Mouse (Mus musculus): ENCODE data around the gene Gtf2i. TPM values are rescaled to one million over a fixed set of nuclear protein-coding genes. Genes with fewer than 3 reads are reported as not detected.
"Not testable (repeated sequence)": the region's sequence is repeated elsewhere in the genome, so short reads cannot be mapped to it uniquely, and the experiment has no call there.

The Gtf2i gene
- 54.7 and 90.1 TPM in 2 replicates for polyA plus RNA-seq (2012; rRNA removed)

- DNase-seq (ENCODE audit: low read depth): no peak
Measured at GRCm38 (mm10) chr5:134314688-134315622, at the start of gene Gtf2i. TSS of gene Gtf2i (minus strand) at chr5:134314760.

DNA sequence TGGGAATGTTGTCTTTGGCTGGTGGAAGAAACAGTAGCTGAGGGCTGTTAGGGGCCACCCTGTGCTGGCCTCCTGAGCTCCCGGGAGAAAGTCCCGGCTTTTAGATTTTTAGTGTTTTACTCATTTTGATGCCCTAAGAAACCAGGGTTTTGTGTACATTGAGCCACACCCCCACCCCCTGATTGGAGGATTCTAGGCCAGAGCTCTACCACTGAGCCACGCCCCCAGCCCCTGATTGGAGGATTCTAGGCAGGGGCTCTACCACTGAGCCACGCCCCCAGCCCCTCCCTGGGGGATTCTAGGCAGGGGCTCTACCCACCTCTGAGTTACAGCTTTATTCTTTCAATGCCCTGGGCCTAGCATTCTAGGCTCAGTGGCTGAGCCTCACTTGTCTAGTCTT, 44.5 kb upstream of the Gtf2i start:
- DNase-seq (ENCODE audit: low read depth): no peak

- DNase-seq (ENCODE audit: low read depth): not testable (repeated sequence)
Measured at GRCm38 (mm10) chr5:134355372-134355771, 40.8 kb upstream of the Gtf2i start.

DNA sequence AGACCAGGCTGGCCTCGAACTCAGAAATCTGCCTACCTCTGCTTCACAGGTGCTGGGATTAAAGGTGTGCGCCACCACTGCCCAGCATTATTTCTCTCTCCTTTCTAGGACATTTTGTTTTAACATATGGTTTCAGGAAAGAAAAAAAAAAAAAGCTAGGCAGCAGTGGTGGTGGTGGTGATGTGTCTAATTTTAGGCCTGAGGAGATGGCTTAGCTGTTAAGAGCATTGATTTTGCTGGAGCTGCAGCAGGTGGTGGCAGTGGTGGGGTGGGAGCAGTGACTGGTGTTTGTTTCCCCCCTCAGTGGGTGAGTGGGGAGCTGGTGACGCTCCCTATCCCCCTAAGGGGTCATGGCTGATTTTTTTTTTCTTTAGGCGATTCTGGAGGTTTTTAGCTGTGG, 38.6 kb upstream of the Gtf2i start:
- DNase-seq (ENCODE audit: low read depth): no peak

- DNase-seq (ENCODE audit: low read depth): no peak
Measured at GRCm38 (mm10) chr5:134352527-134353001, 38.0 kb upstream of the Gtf2i start.

GRCm38 (mm10) chr5:134350660-134351059, 36.1 kb upstream of the Gtf2i start:
- no peak for DNase-seq (ENCODE audit: low read depth)

DNA sequence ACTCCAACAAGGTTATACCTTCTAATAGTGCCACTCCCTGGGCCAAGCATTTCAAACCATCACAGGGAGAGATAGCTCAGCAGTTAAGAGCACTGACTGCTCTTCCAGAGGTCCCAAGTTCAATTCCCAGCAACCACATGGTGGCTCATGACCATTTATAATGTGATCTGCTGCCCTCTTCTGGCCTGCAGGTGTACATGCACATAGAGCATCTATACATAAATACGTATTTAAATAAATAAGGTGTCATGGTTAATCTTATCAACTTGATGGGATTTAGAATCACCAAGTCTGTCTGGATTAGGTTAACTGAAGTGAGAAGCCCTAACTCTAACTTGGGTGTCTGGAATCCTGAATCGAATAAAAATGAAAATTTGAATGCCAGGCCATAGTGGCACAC, 32.5 kb upstream of the Gtf2i start:
- DNase-seq (ENCODE audit: low read depth): no peak

DNA sequence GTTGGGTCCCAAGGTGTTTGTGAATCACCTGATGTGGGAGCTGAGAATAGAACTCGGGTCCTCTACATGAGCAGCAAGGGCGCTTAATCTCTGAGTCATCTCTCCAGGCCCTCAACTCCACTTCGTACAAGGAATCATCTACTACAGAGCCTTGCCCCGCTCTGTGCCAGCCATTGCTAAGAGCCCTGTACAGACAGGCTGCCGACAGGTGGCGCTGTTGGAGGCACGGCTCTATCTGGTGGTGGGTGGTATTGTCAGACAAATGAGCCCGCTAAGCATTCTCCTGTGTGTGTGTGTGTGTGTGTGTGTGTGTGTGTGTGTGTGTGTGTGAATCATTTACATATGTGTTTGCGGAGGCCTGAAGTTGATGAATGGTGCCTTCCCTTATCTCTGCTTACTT, 30.9 kb upstream of the Gtf2i start:
- DNase-seq (ENCODE audit: low read depth): no peak

DNA sequence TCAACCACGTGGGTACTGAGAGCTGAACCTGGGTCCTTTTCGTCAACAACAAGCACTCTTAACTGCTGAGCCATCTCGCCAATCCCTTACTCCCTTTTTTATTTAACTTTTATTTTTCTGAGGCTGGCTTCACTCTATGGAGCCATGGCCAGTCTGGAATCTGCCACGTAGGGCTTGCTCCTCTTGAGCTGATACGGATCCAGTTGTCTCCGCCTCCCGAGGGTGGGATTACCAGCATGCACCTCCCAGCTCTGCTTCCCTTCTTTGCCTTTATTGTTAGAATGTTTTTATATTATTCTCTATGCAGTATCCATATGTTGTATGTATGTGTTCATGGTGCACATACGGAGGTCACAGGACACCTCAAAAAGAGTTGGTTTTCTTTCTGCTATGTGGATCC, 29.5 kb upstream of the Gtf2i start:
- no peak for DNase-seq (ENCODE audit: low read depth)

DNA sequence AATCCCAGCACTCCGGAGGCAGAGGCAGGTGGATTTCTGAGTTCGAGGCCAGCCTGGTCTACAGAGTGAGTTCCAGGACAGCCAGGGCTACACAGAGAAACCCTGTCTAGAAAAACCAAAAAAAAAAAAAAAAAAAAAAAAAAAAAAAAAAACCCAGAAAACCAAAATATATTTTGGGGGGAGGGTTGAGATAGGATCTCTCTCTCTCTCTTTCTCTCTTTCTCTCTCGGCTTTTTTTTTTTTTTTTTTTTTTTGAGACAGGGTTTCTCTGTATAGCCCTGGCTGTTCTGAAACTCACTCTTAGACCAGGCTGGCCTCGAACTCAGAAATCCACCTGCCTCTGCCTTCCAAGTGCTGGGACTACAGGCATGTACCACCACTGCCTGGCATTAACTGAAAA, 29.0 kb upstream of the Gtf2i start:
- not testable (repeated sequence) for DNase-seq (ENCODE audit: low read depth)

GRCm38 (mm10) chr5:134342503-134343205, 28.1 kb upstream of the Gtf2i start:
- no peak for DNase-seq (ENCODE audit: low read depth)

DNA sequence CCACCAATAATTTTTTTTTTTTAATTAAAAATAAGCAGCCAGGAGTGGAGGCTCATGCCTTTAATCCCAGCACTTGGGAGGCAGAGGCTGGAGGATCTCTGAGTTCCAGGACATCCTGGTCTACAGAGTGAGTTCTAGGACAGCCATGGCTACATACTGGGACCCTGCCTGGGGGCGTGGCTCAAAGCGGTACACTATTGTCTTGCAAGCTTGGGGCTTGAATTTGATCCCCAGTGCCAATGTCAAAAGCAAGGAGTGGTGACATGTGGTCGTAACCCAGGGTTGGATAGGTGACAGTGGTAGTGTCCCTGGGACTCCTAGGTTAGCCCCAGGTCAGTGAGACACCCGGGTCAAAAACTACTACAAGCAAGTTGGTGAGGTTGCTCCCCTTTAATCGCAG, 27.2 kb upstream of the Gtf2i start:
- DNase-seq (ENCODE audit: low read depth): no peak

- DNase-seq (ENCODE audit: low read depth): no peak
Measured at GRCm38 (mm10) chr5:134341321-134341720, 26.8 kb upstream of the Gtf2i start.

DNA sequence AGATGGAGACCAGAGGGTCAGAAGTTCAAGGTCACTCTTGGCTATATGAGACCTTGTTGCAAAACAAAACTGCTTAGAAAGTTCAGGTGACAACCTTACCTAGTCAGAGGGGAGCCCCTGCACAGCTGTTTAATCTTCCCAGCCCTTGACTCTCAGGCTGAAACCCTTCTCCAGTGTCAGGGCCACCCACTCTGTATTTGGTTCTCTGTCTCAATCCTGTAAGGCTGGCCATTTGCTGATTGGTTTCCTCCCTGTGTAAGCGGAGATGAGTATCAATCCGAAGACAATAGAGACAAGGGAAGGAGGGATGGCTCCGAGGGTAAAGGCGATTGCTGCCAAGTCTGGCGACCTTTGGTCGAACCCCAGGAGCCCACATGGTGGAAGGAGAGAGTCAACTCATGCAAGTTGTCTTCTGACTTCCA, 25.6 kb upstream of the Gtf2i start:
- DNase-seq (ENCODE audit: low read depth): no peak

GRCm38 (mm10) chr5:134337012-134337411, 22.5 kb upstream of the Gtf2i start:
- not testable (repeated sequence) for DNase-seq (ENCODE audit: low read depth)

DNA sequence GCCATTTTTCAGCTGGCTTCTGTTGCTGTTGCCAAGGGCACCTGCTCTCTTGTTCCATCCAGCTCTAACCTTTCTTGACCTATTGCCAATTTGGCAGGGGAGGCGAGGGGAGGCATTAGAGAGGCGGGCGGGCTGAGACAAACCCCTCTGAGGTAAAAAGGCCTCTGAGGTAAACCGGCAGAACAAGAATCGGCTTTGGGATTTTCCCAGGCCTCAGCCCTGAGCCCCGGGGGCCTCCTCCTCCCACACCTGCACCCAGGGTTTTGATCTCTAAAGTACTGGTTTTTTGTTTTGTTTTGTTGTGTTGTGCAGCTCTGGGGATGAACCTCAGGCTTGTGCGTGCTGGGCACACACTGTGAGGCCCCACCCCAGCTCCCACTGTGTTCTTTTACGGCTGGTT, 18.2 kb upstream of the Gtf2i start:
- peak; percentile 88 for DNase-seq (ENCODE audit: low read depth)

- no peak for DNase-seq (ENCODE audit: low read depth)
Measured at GRCm38 (mm10) chr5:134330082-134330481, 15.5 kb upstream of the Gtf2i start.

GRCm38 (mm10) chr5:134329311-134329710, 14.8 kb upstream of the Gtf2i start:
- no peak for DNase-seq (ENCODE audit: low read depth)

- no peak for DNase-seq (ENCODE audit: low read depth)
Measured at GRCm38 (mm10) chr5:134328482-134329001, 14.0 kb upstream of the Gtf2i start.

DNA sequence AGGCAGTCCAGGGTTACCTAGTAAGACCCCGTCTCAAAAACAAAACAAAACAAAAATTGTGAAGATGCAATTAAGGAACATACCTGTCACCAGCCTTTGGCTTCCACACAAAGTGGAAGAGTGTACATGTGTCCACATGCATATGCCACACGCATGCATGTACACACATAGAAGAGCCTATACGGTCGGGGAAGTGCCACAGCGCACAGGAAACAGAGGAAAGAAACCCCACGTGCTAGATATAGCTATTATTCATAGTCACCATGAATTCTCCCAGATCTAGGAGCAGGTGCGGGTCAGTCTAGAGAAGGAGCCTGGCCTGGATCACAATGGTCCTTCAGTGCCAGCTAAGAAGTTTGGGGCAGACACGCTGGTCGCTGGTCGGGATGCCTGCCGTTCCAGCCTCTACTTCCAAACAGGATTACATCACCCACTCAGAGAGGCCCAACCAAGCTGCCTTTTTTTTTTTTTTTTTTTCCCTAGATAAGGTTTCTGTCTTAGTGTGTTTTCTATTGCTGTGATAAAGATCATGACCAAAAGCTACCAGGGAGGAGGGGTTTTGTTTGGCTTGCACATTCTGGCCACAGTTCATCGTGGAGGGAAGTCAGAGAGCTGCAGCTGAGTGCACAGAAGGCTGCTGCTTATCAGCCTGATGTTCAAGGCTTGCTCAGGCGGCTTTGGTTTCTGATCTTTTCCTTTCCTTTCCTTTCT, 11.5 kb upstream of the Gtf2i start:
- DNase-seq (ENCODE audit: low read depth): no peak

GRCm38 (mm10) chr5:134323869-134324268, 9.3 kb upstream of the Gtf2i start:
- DNase-seq (ENCODE audit: low read depth): no peak

DNA sequence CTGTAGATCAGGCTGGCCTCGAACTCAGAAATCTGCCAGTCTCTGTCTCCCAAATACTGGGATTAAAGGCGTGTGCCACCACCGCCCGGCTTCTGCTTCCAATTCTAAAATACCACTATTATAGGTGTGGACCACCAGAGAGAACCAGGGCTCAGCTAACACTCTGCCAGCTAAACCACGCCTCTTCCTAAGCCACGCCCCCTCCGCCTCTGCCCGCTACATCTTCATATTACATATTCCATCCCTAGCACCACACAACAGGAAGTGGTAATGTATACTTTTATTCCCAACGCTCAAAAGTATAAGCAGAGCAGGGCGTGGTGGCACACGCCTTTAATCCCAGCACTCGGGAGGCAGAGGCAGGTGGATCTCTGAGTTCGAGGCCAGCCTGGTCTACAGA, 8.8 kb upstream of the Gtf2i start:
- DNase-seq (ENCODE audit: low read depth): no peak
